Mouse (Mus musculus) C2C12 (cell line): ENCODE data around the gene Spocd1.

Experiments
- CTCF ChIP-seq: IDR thresholded peaks from one replicate; pipeline ENCODE4 v1.5.1; 2011; ENCODE audit not compliant: control insufficient read depth, insufficient read depth, insufficient read length
- MYOG ChIP-seq: IDR thresholded peaks from one replicate; pipeline ENCODE4 v1.6.1; 2011; ENCODE audit not compliant: control insufficient read depth, insufficient read length; ENCODE audit errors: extremely low read depth

- TF ChIP-seq CTCF (no peak), MYOG (no peak)
Measured at GRCm38 (mm10) chr4:130005593-130005992, 76.5 kb downstream of the Spocd1 start.
